Mouse (Mus musculus): ENCODE data around the gene Aurkaip1.

- no peak for TF ChIP-seq CTCF (IDR thresholded peaks at IDR 0.05)
- no peak for TF ChIP-seq POLR2A (IDR thresholded peaks at IDR 0.05; ENCODE audit: insufficient read depth, low read depth, low read length)
- TF ChIP-seq EP300 (IDR thresholded peaks at IDR 0.05; ENCODE audit: insufficient read depth, low read depth, low read length), result no peak
Observed at GRCm38 (mm10) chr4:155790021-155790489, 41.0 kb upstream of the Aurkaip1 start, which contains the start of gene Ankrd65.
